Mouse (Mus musculus): ENCODE data around the gene Cryzl2. TPM values are rescaled to one million over a fixed set of nuclear protein-coding genes. Genes with fewer than 3 reads are reported as not detected.

Gene Cryzl2
- 1 to 10 TPM; 3.7 to 5.0 TPM for total RNA-seq (2021)
- long read RNA-seq, experiment 1, partial matches to known transcripts, result 0 of 6 reads
- long read RNA-seq, experiment 1, other reads (novel, unspliced or antisense), result 4 of 6 reads
- long read RNA-seq, experiment 2, partial matches to known transcripts, result 1 of 3 reads
- long read RNA-seq, experiment 2, other reads (novel, unspliced or antisense), result 1 of 3 reads

DNA sequence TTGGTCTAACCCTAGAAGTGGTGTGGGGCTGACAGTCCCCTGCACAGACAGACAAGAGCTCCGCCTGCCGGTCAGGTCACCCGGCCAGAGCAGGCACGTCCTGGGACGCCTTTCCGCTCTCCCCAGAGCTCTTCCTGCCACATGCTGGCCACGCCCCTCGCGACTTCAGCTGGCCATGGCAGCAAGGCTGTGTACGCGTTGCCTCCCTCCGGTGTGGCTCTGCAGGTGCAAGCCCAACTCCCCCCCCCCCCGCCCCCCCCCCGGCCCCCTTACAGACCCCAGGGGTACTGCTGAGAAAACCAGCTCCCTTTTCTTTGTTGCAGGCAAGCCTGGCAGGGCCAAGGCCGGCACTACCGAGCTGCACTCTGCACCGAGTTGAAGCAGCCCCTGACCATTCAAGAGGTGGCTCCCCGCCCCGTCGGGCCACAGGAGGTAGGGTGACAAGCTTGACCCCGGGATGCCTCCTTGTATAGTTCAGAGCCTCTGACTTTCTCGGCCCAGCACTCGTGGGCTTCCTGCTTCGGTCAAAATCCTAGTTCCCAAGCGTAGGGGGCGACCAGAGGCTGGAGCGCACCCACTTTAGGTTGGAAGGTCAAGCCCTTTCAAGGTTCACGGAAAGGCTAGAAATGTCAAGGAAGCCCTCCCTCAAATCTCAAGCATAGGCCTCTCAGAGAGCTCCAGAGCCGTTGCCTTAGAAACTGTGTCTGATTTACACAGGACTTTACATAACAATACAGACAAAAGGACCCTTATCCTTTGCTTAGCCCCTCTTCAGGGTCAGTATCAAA, at the start of gene Cryzl2:
Cryzl2 (plus strand) TSS at position 157 of the 788 bp plus-strand sequence.
- TF ChIP-seq CTCF (IDR thresholded peaks at IDR 0.05), result peak; percentile 62
- DNase-seq (ENCODE audit: extremely low spot score in 1 of 2, low spot score in 2 of 2), result peak; percentile 40 to 46
- intact Hi-C loops (cut with DNase I), result loop anchor here (10.0 kb wide), 1 partner anchor 374 kb away; no protein-coding TSS in a partner anchor
- H3K4me3 ChIP-seq, result no peak within 1 kb of the TSS
- H3K27ac ChIP-seq, result no peak within 1 kb of the TSS

DNA sequence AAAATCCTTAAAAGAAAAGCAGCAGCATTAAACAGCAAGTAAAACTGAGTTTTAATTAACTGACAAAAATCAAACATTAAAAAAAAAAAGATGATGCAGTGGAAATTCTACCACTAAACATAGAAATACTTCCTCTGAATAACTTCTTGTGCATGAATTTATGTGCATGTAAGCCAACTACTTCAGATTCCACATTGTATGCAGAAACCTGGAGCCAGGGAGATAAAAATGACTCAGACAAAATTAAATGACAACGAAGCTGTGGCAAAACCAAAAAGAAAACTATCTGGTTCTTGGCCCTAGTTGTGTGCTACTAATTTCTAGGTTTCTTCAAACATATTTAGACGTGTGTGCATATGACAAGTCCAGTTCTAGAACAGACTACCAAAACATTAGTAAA, 48.7 kb upstream of the Cryzl2 start:
- Histone ChIP-seq H3K27ac (no peak overlapping the region), H3K4me3 (peak overlapping the region; percentile 80)
- TF ChIP-seq CTCF (IDR thresholded peaks at IDR 0.05), result no peak
- DNase-seq (ENCODE audit: extremely low spot score in 1 of 2, low spot score in 2 of 2), result no peak
- intact Hi-C loops (cut with DNase I), result no loop called here

- Histone ChIP-seq H3K4me3 (peak overlapping the region; percentile 80), H3K27ac (peak overlapping the region; percentile 94)
- intact Hi-C loops (cut with DNase I), result no loop called here
- no peak for TF ChIP-seq CTCF (IDR thresholded peaks at IDR 0.05)
- no peak for DNase-seq (ENCODE audit: extremely low spot score in 1 of 2, low spot score in 2 of 2)
Measured at GRCm38 (mm10) chr1:157410937-157411336, 47.4 kb upstream of the Cryzl2 start.

DNA sequence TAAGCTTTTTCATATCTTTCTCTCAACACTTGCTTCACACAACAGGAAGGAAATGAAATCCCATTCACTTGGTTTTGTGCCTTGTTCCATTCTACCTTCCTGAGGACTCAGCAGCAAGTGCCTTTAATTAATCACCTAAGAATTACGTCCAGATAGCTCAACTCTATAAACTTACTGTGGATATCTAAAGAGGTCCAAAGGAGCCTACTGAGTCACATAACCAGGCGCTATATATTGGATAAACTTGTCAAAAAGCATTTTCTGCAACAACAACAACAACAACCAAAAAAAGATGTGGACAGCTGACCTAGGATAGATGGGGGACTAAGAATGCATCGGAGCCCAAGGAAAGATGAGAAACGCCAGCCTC, 47.1 kb upstream of the Cryzl2 start:
- no peak for DNase-seq (ENCODE audit: extremely low spot score in 1 of 2, low spot score in 2 of 2)
- intact Hi-C loops (cut with DNase I), result no loop called here
- Histone ChIP-seq H3K4me3 (peak overlapping the region; percentile 80), H3K27ac (peak overlapping the region; percentile 94)
- TF ChIP-seq CTCF (IDR thresholded peaks at IDR 0.05), result no peak

GRCm38 (mm10) chr1:157411711-157412380, 46.5 kb upstream of the Cryzl2 start:
- peak overlapping the region; percentile 94 for H3K27ac ChIP-seq
- DNase-seq (ENCODE audit: extremely low spot score in 1 of 2, low spot score in 2 of 2), result peak; percentile 57 to 70
- H3K4me3 ChIP-seq, result peak overlapping the region; percentile 80
- TF ChIP-seq CTCF (IDR thresholded peaks at IDR 0.05), result no peak; the same call in 1 of the 2 replicates
- intact Hi-C loops (cut with DNase I), result loop anchor here (1.0 to 2.0 kb wide), 2 partner anchors 31 to 125 kb away; no protein-coding TSS in a partner anchor

- DNase-seq (ENCODE audit: extremely low spot score in 1 of 2, low spot score in 2 of 2), result peak; percentile 95 to 97
- peak within 1 kb of the TSS; percentile 94 for H3K27ac ChIP-seq
- intact Hi-C loops (cut with DNase I), result loop anchor here (1.0 to 2.0 kb wide), 2 partner anchors 31 to 124 kb away; no protein-coding TSS in a partner anchor
- H3K4me3 ChIP-seq, result peak within 1 kb of the TSS; percentile 80
- TF ChIP-seq CTCF (IDR thresholded peaks at IDR 0.05), result no peak; the same call in 1 of the 2 replicates
Measured at GRCm38 (mm10) chr1:157412454-157413369, 45.7 kb upstream of the Cryzl2 start, which contains the start of gene Rasal2. Rasal2 (minus strand) TSS chr1:157412595.

DNA sequence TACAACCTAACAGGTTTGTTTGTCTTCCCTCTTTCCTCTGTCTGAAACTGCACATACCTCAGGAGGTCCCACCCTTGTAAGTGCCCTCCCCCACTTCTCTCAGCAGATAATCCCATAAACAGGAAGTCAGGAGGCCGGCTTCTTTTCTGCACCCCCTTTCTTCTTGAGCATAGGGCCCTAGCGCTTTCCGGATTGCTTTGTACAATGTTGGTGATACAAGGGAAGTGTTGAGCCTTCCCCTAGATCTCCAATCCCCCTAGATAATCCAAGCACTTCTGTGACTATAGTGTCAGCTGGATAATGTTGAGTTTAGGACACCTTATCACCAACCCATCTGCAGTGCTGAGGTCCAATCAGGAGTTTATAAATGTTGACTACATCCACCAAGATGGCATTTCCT, 42.6 kb upstream of the Cryzl2 start:
- DNase-seq (ENCODE audit: extremely low spot score in 1 of 2, low spot score in 2 of 2), result no peak
- H3K4me3 ChIP-seq, result no peak overlapping the region
- H3K27ac ChIP-seq, result no peak overlapping the region
- TF ChIP-seq CTCF (IDR thresholded peaks at IDR 0.05), result no peak
- intact Hi-C loops (cut with DNase I), result no loop called here

GRCm38 (mm10) chr1:157416628-157417027, 41.7 kb upstream of the Cryzl2 start:
- no peak for DNase-seq (ENCODE audit: extremely low spot score in 1 of 2, low spot score in 2 of 2)
- intact Hi-C loops (cut with DNase I), result no loop called here
- no peak for TF ChIP-seq CTCF (IDR thresholded peaks at IDR 0.05)
- Histone ChIP-seq H3K4me3 (no peak overlapping the region), H3K27ac (peak overlapping the region; percentile 58; the same call in 1 of the 2 replicates)

DNA sequence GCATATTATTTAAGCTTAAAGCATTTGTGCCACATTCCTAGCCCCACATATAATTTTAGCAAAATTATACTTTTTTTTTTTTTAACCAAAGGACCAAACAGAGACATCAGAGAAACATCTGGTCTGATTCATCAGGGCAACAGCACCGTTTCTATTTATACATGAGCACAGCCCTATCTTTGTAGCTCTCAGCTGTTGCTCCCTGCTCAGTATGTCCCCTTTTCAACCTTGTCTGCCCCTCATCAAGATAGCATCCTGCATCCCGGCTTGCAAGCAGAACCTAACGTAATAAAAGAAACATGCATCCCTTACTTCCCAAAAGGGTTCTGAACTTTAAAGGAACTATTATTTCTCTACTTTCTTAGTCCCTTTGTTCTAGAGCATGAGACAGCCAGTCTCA, 41.0 kb upstream of the Cryzl2 start:
- H3K4me3 ChIP-seq, result no peak overlapping the region
- no peak for TF ChIP-seq CTCF (IDR thresholded peaks at IDR 0.05)
- intact Hi-C loops (cut with DNase I), result no loop called here
- DNase-seq (ENCODE audit: extremely low spot score in 1 of 2, low spot score in 2 of 2), result no peak
- peak overlapping the region; percentile 58 for H3K27ac ChIP-seq

DNA sequence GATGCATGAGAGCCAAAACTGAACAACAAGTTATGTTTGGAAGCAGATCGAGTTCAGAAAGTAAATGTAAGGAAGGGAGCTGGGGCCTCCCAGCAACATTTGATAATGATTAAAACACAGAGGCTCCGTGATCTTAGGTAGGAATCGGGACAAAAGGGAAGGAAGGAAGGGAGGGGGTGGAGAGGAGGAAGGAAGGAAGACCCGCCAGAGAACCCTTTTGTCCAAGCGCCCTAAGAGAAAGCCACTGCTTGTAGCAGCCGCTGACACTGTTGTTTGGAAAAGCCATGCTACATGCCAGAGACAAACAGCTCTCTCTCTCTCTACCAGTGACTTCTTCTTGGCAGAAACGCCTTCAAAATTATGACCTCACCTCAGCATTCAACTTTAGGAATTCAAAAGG, 40.5 kb upstream of the Cryzl2 start:
- Histone ChIP-seq H3K27ac (peak overlapping the region; percentile 58), H3K4me3 (no peak overlapping the region)
- TF ChIP-seq CTCF (IDR thresholded peaks at IDR 0.05), result no peak
- intact Hi-C loops (cut with DNase I), result no loop called here
- DNase-seq (ENCODE audit: extremely low spot score in 1 of 2, low spot score in 2 of 2), result no peak

Data from left cerebral cortex, adult 2 months (tissue).